Mouse (Mus musculus) MEL (cell line): ENCODE results near the gene Pdpn.

Experiments
- CTCF ChIP-seq, 3 experiments: IDR thresholded peaks in 2 of 3; conservative IDR thresholded peaks in 1 of 3; 2 replicates each; pipeline ENCODE4 v1.5.1; 2011 to 2012; ENCODE audit warnings: low read length in 3 of 3, low read depth in 2 of 3, mild to moderate bottlenecking in 2 of 3, improper control_type of control experiment in 1 of 3, inconsistent platforms in 1 of 3, mixed read lengths in 1 of 3, moderate library complexity in 1 of 3; ENCODE audit not compliant: control insufficient read depth in 1 of 3, insufficient read depth in 1 of 3, poor library complexity in 1 of 3, severe bottlenecking in 1 of 3
- GATA1 ChIP-seq: IDR thresholded peaks from 2 replicates; pipeline ENCODE4 v1.6.1; 2011; ENCODE audit warnings: low read depth, low read length, improper control_type of control experiment
- MAZ ChIP-seq: IDR thresholded peaks from 2 replicates; pipeline ENCODE4 v1.6.1; 2012; ENCODE audit warnings: low read depth, mild to moderate bottlenecking, inconsistent platforms, low read length, improper control_type of control experiment
- NRF1 ChIP-seq: IDR thresholded peaks from 2 replicates; pipeline ENCODE4 v1.6.1; 2014; ENCODE audit warnings: low read depth, mild to moderate bottlenecking, inconsistent platforms, low read length, improper control_type of control experiment, moderate library complexity; ENCODE audit not compliant: poor library complexity, insufficient read depth, severe bottlenecking
- POLR2A ChIP-seq, 2 experiments: IDR thresholded peaks; 2 replicates each; pipeline ENCODE4 v1.6.1; 2011 to 2012; ENCODE audit warnings: low read length in 2 of 2, mild to moderate bottlenecking in 2 of 2, control low read depth in 1 of 2, improper control_type of control experiment in 1 of 2, low read depth in 1 of 2, moderate library complexity in 1 of 2; ENCODE audit not compliant: control insufficient read depth in 1 of 2, insufficient read depth in 1 of 2, poor library complexity in 1 of 2
- SMC3 ChIP-seq: IDR thresholded peaks from 2 replicates; pipeline ENCODE4 v1.6.1; 2011; ENCODE audit warnings: low read depth, low read length, improper control_type of control experiment
- TBP ChIP-seq: IDR thresholded peaks from 2 replicates; pipeline ENCODE4 v1.8.0; 2011; ENCODE audit warnings: low read depth, low read length, improper control_type of control experiment

DNA sequence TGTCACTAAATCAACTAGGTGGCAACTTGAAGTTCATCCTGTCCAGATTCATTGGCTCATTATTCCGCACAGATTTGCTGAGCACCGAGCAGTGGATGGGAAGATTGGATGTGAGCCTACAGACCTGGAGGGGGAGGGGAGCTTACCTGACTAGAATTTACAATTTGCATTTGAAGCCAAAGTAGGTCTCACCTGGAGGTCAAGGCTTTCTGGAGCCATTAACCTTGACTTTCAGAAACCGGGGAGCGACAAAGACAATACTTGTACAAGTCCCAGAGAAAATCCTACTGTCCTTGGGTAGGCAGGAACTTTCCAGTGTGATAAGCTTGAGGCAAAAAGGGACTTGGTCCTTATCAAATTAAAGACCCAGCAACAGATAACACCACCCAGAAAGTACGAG is 71.4 kb downstream of the Pdpn start:
- TF ChIP-seq CTCF (IDR thresholded peaks at IDR 0.05 in 2 of 3, conservative IDR thresholded peaks at IDR 0.05 in 1 of 3; ENCODE audit: control insufficient read depth in 1 of 3, insufficient read depth in 1 of 3, low read depth in 2 of 3, low read length in 3 of 3, poor library complexity in 1 of 3, severe bottlenecking in 1 of 3): no peak
- no peak for TF ChIP-seq SMC3
- TF ChIP-seq POLR2A (IDR thresholded peaks at IDR 0.05; ENCODE audit: control insufficient read depth in 1 of 2, insufficient read depth in 1 of 2, low read depth in 1 of 2, low read length in 2 of 2, poor library complexity in 1 of 2): no peak
- no peak for TF ChIP-seq NRF1
- no peak for TF ChIP-seq GATA1
- no peak for TF ChIP-seq TBP
- TF ChIP-seq MAZ: no peak
